Mouse (Mus musculus): ENCODE data around the gene Slc22a4.

DNA sequence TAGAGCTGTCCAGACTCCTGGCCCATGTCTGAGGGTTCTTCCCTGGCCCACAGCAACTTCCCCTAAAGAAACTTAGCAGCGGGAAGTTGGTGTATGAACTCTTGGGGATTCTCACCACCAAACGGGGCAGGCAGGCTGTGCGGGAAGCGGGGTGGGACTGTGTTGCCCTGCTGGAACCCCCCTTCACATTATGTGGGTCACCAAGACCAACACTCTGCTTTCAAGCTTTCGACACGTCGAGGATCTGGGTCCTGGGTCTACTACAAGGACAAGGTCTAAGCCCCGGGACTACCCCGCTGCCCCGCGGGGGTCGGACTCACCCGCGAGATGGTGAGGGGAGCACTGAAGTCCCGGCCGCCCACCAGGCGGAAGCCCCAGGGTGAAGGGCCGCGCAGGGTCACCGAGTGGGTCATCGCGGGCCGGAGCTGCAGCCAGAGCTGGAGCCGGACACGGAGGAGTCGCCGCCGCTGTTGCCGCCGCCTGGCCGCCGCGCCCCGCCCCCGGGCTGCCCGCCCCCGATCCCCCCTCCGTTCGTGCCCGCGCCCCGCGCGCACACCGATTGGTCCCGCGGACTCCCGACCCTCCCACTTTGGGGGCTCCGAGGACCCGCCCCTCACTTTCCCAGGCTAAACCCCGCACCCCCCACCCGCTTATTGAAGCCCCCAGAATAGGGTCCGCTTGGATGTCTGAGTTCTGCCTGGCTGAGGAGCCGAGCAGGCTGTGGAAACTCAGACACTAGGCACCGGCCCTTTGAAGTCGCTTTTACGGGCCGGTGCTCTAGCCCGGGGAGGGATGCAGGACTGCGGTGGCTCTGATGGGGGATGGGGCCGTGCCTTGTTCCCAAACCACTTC, 40.9 kb upstream of the Slc22a4 start, which contains the start of gene Pdlim4:
- TF ChIP-seq POLR2A (IDR thresholded peaks at IDR 0.05; ENCODE audit: low read depth, low read length) (no peak), CTCF (IDR thresholded peaks at IDR 0.05; ENCODE audit: extremely low read depth, insufficient read depth, insufficient read length, insufficient replicate concordance) (no peak)
